Mouse (Mus musculus) midbrain, embryonic 14.5 days (tissue): Measurements from ENCODE around the gene Ezh1. TPM values are rescaled to one million over a fixed set of nuclear protein-coding genes. Genes with fewer than 3 reads are reported as not detected.
A peak's percentile ranks its signal among the peaks of the same experiment; 100 is the strongest.

ENCODE experiments used
- ATAC-seq: fragments of 200-750 bp; cut with Nextera tagmentation; 2 replicates; pipeline ENCODE4 v1.8.0; 2017; ENCODE audit warnings: moderate number of reproducible peaks, moderate library complexity; ENCODE audit not compliant: low FRiP score, low TSS enrichment
- DNase-seq: peaks from one replicate; pipeline ENCODE4 v3.0.0-alpha.2; 2015
- H3K27ac ChIP-seq: fragments of 300-500 bp; sonication (generic); replicated peaks from 2 replicates; pipeline ENCODE4 v1.5.1; 2014; ENCODE audit warnings: mild to moderate bottlenecking, low read depth, low read length, moderate library complexity
- H3K27me3 ChIP-seq: fragments of 300-500 bp; sonication (generic); 2 replicates; pipeline ENCODE4 v1.6.1; 2014; ENCODE audit warnings: low read length, control low read depth, mixed read lengths; ENCODE audit not compliant: control insufficient read depth, insufficient read depth
- H3K36me3 ChIP-seq: fragments of 300-500 bp; sonication (generic); 2 replicates; pipeline ENCODE4 v1.6.1; 2014; ENCODE audit warnings: low read length, control low read depth; ENCODE audit not compliant: control insufficient read depth, insufficient read depth
- H3K4me1 ChIP-seq: fragments of 300-500 bp; sonication (generic); 2 replicates; pipeline ENCODE4 v1.6.1; 2014; ENCODE audit warnings: mild to moderate bottlenecking, antibody characterized with exemption, low read length, control low read depth; ENCODE audit not compliant: control insufficient read depth, insufficient read depth
- H3K4me2 ChIP-seq: fragments of 300-500 bp; sonication (generic); 2 replicates; pipeline ENCODE4 v1.6.1; 2014; ENCODE audit warnings: mild to moderate bottlenecking, low read length, moderate library complexity
- H3K4me3 ChIP-seq: fragments of 300-500 bp; sonication (generic); replicated peaks from 2 replicates; pipeline ENCODE4 v1.5.1; 2014; ENCODE audit warnings: low read depth, low read length
- H3K9ac ChIP-seq: fragments of 300-500 bp; sonication (generic); replicated peaks from 2 replicates; pipeline ENCODE4 v1.6.1; 2014; ENCODE audit warnings: mild to moderate bottlenecking, low read length, moderate library complexity
- H3K9me3 ChIP-seq: fragments of 300-500 bp; sonication (generic); 2 replicates; pipeline ENCODE4 v1.6.1; 2016; ENCODE audit warnings: low read length, control low read depth, mixed read lengths; ENCODE audit not compliant: control insufficient read depth
- WGBS: fragments of 180-500 bp; shearing (Covaris S2); extraction: QIAGEN DNeasy Blood & Tissue Kit; methylation state at CpG from one replicate; pipeline ENCODE4 v1.1.7; 2014; 5-methylcytosine and 5-hydroxymethylcytosine counted together
- polyA plus RNA-seq: library from polyadenylated mRNA; unstranded; fragments of >200 nt; fragmentation: Nextera tagmentation; extraction: Ambion mirVana; gene quantifications from 2 replicates; pipeline ENCODE4 v1.2.1, GENCODE M21; 2014

The Ezh1 gene
- polyA plus RNA-seq, 1 experiment from 2014 or later = 25.1 TPM

DNA sequence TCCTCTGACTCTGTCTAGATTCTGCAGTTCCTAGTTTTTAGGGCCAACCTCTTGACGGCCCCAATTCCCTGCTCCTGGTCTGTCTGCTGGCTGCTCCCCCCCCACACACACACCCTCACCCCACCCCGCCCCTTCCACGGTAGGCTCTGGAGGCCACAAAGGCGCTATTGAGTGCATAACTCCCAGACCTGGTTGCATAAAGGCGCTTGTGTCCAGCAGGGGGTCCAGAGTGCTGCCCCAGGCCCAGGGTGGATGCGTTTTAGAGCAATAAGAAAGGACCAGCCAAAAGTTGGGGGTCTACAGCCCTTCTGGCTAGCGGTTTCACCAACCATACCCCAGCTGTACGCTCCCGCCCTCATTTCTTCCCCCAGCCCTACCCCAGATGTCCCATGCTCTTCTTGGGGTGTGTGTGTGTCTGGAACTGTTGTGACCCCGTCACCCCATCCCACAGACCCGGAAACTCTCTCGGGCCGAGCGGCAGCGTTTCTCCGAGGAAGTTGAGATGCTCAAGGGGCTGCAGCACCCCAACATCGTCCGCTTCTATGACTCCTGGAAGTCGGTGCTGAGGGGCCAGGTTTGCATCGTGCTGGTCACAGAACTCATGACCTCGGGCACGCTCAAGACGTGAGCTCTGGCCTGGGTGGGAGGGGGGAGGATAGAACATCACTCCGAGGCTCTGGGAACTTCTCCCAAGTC lies 36.2 kb upstream of the Ezh1 start:
- 2% methylated on average over 24 of the region's 24 CpGs for WGBS
- peaks cover 25% of the 10 kb centered on the region for H3K4me1 ChIP-seq
- DNase-seq (peak; percentile 6), ATAC-seq (no peak)
- 0 out of 2 replicates have a peak overlapping the region, but pooled peaks have one; percentile 1 for H3K4me3 ChIP-seq
- peak overlapping the region; percentile 24; the same call in 1 of the 2 replicates for H3K4me2 ChIP-seq
- H3K9me3 ChIP-seq = no peaks in the 10 kb centered on the region
- H3K36me3 ChIP-seq = peaks cover 6% of the 10 kb centered on the region
- H3K27me3 ChIP-seq = peaks cover 41% of the 10 kb centered on the region
- H3K9ac ChIP-seq = no peak overlapping the region
- no peak overlapping the region for H3K27ac ChIP-seq

DNA sequence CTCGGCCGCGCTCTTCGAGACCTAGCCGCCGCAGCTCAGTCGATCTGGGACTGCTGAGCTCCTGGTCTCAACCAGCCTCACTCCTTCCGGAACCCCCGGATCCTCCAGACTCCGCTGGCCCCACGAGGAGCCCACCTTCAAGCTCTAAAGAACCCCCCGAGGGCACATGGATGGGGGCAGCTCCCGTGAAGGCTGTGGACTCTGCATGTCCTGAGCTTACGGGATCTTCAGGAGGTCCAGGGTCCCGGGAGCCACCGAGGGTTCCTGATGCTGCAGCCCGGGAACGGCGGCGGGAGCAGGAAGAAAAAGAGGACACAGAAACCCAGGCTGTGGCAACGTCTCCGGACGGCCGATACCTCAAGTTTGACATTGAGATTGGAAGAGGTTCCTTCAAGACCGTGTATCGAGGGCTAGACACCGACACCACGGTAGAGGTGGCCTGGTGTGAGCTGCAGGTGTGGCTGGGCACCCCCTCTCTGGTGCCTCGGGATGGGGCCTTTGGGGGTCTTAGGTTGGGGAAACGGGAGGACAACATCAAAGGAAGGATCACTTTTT lies 34.6 kb upstream of the Ezh1 start:
- peak overlapping the region; percentile 49; the same call in 1 of the 2 replicates for H3K27ac ChIP-seq
- H3K36me3 ChIP-seq = peaks cover 6% of the 10 kb centered on the region
- no peak for ATAC-seq
- H3K4me3 ChIP-seq = peak overlapping the region; percentile 41
- H3K4me1 ChIP-seq = peaks cover 25% of the 10 kb centered on the region
- peak overlapping the region; percentile 57 for H3K9ac ChIP-seq
- no peak for DNase-seq
- peaks cover 37% of the 10 kb centered on the region for H3K27me3 ChIP-seq
- H3K9me3 ChIP-seq = no peaks in the 10 kb centered on the region
- peak overlapping the region; percentile 94 for H3K4me2 ChIP-seq
- WGBS = 1% methylated on average over 30 of the region's 30 CpGs

DNA sequence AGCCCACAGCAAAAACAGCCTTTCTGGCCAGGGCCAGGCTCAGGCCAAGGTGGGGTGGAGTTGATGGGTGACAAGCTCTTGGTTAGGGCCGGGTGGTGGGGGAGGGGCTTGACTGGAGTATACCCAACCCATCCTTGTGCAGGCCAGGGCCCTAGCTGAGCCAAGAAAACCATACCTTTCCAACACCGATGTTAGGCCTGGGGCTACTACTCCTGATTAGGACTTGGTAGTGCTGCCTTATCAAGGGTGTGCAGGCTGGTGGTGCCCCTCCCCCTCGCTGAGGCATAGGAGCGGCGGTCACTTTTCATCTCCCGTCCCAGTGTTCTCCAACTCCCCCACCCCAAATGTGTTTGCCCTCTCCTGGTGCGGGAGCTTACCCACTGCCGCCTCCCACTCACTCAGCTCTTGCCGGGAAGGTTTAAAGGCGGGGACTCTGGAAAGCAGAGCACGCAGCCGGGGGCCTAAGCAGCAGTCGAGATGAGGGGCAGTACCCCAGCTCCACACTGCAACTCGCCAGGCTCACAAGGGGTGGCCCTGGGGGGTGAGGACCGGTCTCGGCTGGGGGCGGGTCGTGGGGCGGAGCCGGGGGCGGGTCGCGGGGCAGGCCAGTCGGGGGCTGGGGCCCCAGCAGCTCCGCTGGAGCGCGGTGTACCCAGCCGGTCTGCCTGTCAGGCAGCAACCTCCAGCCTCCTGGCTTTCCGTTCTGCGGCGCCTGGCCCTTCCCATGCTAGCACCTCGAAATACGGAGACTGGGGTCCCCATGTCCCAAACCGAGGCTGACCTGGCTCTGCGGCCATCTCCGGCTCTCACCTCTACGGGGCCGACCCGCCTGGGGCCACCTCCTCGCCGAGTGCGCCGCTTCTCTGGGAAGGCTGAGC lies 33.9 kb upstream of the Ezh1 start, which contains the start of gene Wnk4:
TSS of gene Wnk4 (plus strand) at position 620 of the 878 bp plus-strand sequence.
- H3K36me3 ChIP-seq = peaks cover 6% of the 10 kb centered on the region
- DNase-seq = peak; percentile 71
- H3K27ac ChIP-seq = peak within 1 kb of the TSS; percentile 49

DNA sequence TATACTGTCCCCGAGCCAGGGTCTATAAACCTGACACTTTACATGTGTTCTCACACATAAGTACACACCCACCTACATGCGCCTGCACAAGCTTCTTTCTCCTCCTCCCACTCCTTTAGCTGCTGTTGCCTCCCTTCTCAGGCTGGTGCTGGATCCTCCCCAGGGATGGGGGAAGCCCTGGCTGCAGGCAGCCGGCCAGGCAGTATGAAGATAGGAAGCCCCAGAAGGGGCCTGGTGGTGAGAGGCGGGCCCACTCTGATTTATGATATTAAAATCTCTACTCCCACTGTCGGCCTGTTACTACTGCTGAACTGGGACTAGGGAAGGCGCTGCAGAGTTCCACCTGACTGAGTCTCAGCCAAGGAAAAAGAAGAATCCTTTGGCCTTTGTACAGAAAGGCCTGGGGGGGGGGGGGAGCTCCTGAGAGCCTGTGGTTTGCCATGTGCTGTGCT lies 33.0 kb upstream of the Ezh1 start:
- Histone ChIP-seq H3K27me3 (peaks cover 26% of the 10 kb centered on the region), H3K27ac (no peak overlapping the region; the same call in 1 of the 2 replicates), H3K4me3 (no peak overlapping the region), H3K4me2 (no peak overlapping the region), H3K9me3 (no peaks in the 10 kb centered on the region), H3K4me1 (peaks cover 20% of the 10 kb centered on the region), H3K36me3 (peaks cover 6% of the 10 kb centered on the region), H3K9ac (no peak overlapping the region)
- WGBS = 38% methylated on average over 6 of the region's 6 CpGs
- ATAC-seq (0 out of 2 replicates have a peak, but pooled peaks have one; percentile 6), DNase-seq (peak; percentile 16)

More for the DNA sequence above, 33.9 kb upstream of the Ezh1 start, which contains the start of gene Wnk4:
- Histone ChIP-seq H3K4me1 (peaks cover 21% of the 10 kb centered on the region), H3K4me3 (peak within 1 kb of the TSS; percentile 41), H3K9me3 (no peaks in the 10 kb centered on the region), H3K4me2 (peak within 1 kb of the TSS; percentile 94), H3K27me3 (peaks cover 34% of the 10 kb centered on the region), H3K9ac (peak within 1 kb of the TSS; percentile 57)
- WGBS = under 1% methylated on average over 43 of the region's 43 CpGs
- ATAC-seq = peak; percentile 75

DNA sequence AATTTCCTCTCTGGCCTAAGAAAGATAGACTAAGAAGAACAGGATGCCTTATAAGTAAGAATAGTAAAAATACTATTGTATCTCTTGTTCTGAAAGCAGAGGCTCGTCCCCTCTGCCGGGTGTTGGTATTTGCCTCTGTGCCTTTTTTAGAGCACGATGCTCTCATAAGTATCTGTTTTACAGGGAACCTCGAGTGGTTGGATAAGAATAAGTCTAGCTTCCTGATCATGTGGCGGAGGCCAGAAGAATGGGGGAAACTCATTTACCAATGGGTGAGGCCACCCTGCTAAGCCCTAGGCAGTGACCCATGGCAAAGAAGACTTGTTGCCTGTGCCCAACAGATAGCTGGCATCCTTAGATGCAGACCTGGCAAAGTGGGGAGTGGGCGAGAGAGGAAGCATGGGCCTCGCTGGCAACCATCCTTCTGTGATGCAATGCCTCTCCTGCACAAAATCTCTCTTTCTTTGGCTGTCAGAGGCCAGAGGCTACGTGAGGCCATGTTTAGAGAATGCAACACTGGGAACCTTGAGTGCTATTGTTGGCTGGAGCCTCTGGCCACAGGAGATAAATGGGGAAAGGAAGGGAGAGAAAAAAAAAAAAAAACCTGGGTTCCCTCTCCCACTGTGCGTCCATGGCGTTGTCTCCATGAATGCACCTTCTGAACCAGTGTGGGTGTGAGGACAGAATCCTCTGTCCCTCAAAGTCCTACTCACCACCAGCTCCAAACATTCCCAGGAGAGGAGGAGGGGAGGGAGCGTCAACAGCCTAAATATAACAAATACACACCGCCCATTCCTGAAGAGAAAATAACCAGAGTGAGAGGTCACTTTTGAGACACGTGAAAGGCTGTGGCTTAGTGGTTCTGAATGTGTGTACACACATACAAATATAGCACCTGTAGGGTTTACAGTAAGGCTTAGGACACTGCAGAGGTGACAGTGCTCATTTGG lies 29.8 kb upstream of the Ezh1 start:
- H3K9me3 ChIP-seq = no peaks in the 10 kb centered on the region
- H3K9ac ChIP-seq = no peak overlapping the region
- peaks cover 6% of the 10 kb centered on the region for H3K36me3 ChIP-seq
- WGBS = 93% methylated on average over 13 of the region's 13 CpGs
- DNase-seq = no peak
- no peaks in the 10 kb centered on the region for H3K27me3 ChIP-seq
- no peak overlapping the region for H3K4me3 ChIP-seq
- peaks cover 28% of the 10 kb centered on the region for H3K4me1 ChIP-seq
- ATAC-seq = no peak
- no peak overlapping the region for H3K4me2 ChIP-seq
- H3K27ac ChIP-seq = no peak overlapping the region

DNA sequence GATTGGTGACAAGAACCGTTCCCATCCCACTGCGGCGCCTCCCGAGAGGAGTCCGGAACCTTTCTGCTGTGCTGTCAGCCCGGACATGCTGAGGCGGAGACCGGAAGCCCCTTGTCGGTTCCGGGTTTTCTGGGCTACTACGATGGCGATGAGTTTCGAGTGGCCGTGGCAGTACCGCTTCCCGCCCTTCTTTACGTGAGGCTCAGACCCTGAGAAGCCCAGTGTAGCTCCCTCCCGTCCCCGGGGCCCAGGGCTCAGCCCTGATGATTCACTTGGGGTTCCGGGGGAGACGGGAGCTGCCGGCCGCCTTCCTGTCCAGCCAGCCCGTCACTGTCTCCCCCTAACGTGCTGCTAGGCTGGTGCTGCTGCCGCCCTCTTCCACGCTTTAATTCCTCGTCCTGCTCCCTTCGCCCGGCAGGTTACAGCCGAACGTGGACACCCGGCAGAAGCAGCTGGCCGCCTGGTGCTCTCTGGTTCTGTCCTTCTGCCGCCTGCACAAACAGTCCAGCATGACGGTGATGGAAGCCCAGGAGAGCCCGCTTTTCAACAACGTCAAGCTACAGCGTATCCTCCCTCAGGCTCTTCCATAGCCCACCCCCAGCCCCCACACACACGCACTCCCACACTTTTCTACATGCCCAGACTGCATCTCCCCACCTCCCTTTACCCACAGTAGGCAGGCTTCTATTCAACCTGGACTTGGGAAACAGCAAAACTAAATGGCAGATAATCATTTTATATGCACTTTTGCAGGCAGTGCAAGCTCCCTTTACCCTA lies 27.5 kb upstream of the Ezh1 start, which contains the start of gene Vps25:
TSS of gene Vps25 (plus strand) at position 95 of the 777 bp plus-strand sequence.
- Histone ChIP-seq H3K27ac (peak within 1 kb of the TSS; percentile 88), H3K9me3 (no peaks in the 10 kb centered on the region), H3K27me3 (no peaks in the 10 kb centered on the region), H3K4me2 (peak within 1 kb of the TSS; percentile 82), H3K4me1 (peaks cover 14% of the 10 kb centered on the region; the same call in 1 of the 2 replicates), H3K4me3 (peak within 1 kb of the TSS; percentile 93), H3K9ac (peak within 1 kb of the TSS; percentile 88), H3K36me3 (peaks cover 3% of the 10 kb centered on the region)
- DNase-seq (peak; percentile 92), ATAC-seq (peak; percentile 71; the same call in 1 of the 2 replicates)
- WGBS = under 1% methylated on average over 40 of the region's 40 CpGs

DNA sequence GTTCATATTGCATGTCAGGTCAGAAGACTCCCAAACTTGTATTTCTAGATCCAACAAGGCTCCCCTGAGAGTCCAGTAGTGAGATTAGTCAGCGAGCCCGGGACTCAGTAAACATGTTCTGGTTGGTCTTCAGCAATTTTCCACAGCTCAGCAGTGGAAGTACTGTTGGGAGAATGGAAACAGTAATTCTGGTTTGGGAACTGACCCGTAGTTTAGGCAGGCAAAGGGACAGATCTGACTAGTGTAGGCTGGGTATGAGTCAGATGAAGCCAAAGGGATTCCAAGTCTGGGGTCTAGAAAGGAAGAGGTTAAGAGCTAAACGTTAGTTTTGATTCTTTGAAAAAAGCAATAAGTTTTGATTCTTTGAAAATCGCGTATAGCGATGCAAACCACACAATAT lies 26.7 kb upstream of the Ezh1 start:
- H3K9me3 ChIP-seq = no peaks in the 10 kb centered on the region
- peak overlapping the region; percentile 82 for H3K4me2 ChIP-seq
- ATAC-seq (no peak), DNase-seq (no peak)
- H3K27ac ChIP-seq = peak overlapping the region; percentile 61
- H3K9ac ChIP-seq = peak overlapping the region; percentile 88
- no peaks in the 10 kb centered on the region for H3K27me3 ChIP-seq
- peak overlapping the region; percentile 93 for H3K4me3 ChIP-seq
- H3K4me1 ChIP-seq = peaks cover 14% of the 10 kb centered on the region; the same call in 1 of the 2 replicates
- H3K36me3 ChIP-seq = no peaks in the 10 kb centered on the region
- 11% methylated on average over 7 of the region's 7 CpGs for WGBS
